Mouse (Mus musculus) lung, postnatal 0 days (tissue): ENCODE data around the gene Gpc5.

Source experiments
- CTCF ChIP-seq: IDR thresholded peaks from 2 replicates; pipeline ENCODE4 v1.5.1; 2016; ENCODE audit warnings: antibody characterized with exemption, mild to moderate bottlenecking
- EP300 ChIP-seq: IDR thresholded peaks from 2 replicates; pipeline ENCODE4 v1.6.1; 2016; ENCODE audit warnings: antibody characterized with exemption, mild to moderate bottlenecking, control low read depth

DNA sequence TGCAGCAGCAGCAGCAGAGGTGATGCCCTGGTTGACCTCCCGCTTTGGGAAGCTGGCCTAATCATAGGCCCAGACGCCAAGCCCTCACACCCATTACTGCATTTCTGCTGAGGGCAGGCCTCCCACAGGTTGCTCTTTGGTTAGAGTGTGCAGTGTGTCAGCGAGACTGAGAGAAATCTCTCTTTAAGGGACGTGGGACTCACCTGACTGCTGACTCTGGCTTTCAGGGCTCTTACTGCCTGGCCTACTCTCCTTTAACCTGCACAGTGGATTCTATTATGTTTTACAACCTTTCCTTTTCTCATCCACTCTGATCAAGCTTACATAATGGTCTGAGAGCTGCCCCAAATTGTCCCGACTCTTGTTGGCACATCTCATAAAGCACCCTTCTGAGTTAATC is 234.4 kb downstream of the Gpc5 start:
- TF ChIP-seq EP300 (no peak), CTCF (no peak)
